Mouse (Mus musculus): ENCODE measurements at regions not wholly inside any gene's neighbourhood (a gene's known extent, or its start where the extent isn't known, plus 50 kb on each side); places are given as distances from the start of the nearest gene placed in this dataset.

DNA sequence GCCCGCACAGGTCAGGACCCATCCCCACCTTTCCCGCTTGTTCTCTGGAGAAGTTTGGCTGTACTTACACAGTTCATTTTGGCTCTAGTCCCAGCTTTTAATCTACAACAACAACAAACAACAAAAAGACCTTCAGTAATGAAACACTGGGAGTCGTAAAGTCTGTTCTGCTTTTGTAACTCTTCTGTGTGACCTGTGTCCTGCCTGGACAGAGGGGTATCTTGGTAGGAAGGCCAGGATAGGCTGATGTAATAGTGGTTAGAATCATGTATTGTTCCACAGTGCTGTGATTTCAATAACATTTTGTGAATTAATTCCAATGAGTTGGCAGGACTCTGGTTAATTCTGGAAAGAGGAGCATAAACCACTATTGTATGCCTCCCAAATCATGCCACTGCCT lies 136.9 kb downstream of the Barhl2 start:
- no peak for DNase-seq (ENCODE audit: low spot score in 2 of 2)

DNA sequence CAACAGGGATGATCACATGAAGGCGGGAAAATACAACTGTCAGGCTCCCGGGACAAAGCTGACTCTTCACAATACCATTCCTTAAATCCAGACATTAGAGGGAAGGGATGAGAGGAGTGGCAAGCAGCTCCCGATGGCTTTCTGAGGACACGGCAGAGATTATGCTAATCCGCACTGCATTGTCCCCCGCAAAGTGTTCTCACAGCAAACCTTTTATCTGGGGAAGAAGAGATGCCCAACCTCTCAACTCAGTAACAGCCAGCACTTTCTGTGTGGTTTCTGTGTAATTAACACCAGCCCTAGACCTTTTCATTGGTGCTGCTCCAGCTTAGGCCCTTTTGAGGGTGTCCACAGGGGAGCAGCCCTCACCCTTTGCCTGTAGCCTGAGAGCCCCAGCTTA lies 137.9 kb downstream of the Barhl2 start:
- no peak for DNase-seq (ENCODE audit: low spot score in 2 of 2)

DNA sequence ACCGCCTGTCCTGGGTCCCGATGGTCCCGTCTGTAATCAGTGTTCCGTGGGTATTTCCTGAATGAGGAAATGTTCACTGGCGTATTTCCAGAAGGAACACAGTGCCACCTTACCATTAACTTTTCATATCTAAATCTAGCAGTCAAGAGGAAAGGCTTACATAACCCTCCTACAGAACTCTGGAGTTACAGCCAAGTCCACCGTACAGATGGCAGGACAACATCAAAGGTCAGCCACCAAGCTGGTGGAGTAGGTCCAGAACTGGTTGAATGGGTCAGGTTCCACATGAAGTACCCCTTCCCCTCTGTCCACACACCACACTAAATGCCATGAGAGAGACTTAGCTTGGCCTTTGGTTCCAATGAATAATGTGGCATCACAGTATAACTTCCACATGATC lies 139.7 kb downstream of the Barhl2 start:
- no peak for DNase-seq (ENCODE audit: low spot score in 2 of 2)

DNA sequence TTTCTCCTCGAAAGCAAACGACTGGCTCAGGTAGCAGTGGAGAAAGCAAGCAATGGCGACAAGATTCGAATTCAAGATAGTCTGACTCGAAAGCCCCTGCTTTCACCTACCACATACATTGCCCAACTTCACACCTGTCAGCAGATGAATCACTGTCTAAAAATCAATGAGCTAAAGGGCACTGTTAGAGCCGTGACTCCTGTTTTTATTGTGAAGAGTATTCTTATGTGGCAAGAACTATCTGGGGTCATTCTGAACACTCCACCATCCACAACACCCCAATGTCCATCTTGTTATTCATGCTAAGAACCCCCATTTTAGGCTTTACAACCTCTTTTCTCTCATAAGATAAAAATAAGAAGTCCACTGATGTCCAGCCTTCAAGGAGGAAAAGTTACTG lies 144.1 kb downstream of the Barhl2 start:
- DNase-seq (ENCODE audit: low spot score in 2 of 2), result no peak

DNA sequence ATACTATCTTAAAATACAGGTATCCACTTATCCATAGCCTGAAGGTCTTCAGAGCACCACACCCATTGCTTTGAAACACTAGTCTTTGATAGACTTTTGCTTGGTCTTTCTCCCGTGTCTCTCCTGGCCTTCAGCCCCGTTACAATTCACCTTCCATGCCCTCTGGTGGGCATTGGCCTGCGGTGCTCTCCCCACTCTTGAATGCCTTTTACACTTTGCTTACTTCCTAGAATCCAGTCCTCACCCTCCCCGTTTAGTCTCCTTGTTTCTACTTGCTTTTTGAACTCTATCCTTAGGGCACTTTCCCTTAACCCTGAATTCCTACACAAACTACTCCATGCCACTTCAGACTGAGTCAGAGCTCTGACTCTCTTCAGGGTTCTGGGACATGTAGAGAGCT lies 156.6 kb downstream of the Barhl2 start:
- no peak for DNase-seq (ENCODE audit: low spot score in 2 of 2)

DNA sequence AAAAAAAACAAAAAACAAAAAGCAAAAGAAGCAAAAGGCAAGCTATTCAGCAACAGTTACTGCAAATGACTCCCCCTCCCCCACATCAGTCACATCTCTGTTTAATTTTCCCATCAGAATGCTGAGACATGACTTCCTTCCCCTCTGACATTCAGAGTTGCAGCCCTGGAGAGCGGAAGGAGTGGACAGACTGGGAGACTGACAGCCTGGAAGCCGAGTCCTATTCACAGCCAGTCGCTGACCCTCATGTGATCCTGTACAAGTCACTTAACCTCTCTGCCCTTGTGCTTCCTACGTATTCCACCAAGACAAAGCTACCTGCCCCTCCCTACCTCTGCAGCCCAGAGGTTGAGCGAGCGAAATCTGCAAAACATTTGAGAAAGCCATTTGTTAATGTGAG lies 161.2 kb downstream of the Barhl2 start:
- no peak for DNase-seq (ENCODE audit: low spot score in 2 of 2)

DNA sequence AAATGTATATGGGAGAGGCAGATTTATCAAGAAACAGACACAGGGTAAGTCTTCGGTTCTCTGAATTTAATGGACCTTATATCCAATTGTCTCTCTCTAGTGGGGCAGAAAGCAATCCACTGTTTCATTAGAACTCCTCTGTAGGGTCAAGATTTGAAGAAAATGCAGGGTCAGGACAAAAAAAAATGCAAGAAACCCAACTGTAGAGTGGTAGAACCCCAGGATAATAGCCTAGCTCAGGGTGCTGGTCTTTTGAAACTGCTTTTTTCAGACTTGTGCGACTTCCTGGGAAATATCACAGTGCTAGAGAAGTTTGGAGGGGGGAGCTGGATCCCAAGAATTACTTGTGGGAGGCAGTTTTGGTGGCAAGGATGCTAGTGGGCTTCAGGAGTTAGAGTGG lies 162.0 kb downstream of the Barhl2 start:
- DNase-seq (ENCODE audit: low spot score in 2 of 2), result no peak

DNA sequence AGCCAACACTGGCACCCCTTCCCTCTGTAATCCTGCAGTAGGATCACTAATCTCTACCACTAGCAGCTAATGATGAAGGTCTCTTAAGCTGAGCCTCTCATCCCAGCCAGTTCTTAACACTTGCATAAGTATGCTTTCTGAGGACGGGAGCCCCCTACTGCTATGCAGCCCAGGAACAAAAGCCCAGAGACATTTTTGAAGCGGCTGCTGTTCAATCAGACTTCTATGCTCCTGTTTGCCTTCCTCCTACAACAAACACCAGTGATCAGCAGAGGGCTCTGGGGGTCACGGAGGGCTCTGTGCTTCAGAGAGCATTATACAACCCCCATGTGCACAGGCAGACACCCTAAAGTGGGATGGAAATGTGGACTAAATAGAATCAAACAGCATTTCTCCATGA lies 162.4 kb downstream of the Barhl2 start:
- no peak for DNase-seq (ENCODE audit: low spot score in 2 of 2)

DNA sequence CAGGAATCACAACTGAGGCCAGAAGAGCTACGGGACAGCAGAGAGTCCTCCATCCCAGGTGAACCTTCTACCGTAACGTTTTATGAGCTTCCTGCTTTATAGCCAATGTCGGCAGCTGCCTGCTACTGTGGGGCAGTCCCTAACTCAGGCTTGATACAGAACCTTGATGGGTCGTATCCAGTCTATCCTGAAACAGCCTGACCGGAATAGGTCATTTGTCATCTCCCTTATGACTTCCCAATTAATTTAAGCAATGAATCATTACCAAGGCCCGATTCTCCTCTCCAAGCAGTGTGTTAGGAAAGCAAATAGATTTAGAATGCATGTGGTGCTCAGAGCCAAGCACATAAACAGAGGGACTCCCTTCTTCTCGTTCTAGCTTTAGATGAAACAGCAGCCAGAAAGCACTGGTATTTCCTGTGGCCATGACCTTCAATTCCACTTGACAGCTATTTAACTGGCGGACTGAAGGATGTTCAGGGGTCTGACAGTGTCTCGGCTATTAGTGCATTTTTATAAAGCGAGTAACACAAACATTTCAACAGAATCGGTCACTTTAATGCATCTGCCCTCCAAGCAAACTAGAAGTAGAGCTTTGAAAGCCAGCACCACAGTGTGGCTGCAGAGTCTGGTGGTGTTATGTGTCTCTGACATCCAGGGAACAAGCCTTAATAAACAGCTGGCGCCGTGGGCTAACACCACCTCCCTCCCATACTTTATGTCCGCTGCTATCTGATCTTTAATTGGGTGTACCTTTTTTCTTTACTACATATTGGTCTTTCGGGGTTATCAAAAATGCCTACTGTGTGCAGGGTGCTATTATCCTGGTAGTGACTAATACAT lies 165.4 kb downstream of the Barhl2 start:
- DNase-seq (ENCODE audit: low spot score in 2 of 2), result no peak

DNA sequence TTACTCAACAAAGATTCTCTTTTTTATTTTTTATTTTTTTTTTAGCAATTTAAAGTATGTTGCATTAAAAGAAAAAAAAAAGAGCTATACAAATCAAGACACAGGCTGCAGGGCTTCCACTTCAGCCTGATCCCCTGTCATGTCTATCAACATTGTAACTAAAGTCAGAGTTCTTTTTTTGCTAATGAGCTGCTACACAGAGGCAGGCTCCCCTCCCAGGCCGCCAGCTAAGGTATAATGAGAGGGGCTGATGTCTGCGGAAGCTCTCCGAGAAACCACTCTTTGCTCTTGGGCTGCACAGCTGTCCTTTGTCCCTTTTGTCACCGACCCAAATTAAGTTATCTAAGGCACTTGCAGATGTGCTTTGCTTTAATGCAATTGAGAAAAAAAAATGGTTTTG lies 172.8 kb downstream of the Barhl2 start:
- DNase-seq (ENCODE audit: low spot score in 2 of 2), result no peak

DNA sequence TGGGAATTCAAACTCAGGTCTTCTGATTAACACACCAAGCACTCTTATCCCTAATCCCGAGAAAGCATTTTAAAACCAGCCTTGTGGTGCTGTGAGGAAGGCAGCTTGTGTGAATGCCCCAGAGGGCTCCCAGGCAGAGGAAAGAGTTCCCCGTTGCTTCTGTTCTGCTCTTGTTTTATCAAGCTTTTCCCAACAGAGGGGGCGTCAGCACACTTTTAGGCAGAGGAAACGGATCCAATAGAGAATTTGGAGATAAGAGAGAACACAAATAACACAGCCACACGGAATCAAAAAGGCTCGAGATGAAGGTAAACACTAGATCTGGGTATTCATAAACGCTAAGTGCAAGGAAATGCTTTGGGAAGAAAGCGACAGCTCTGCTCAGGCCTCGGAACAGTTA lies 173.2 kb downstream of the Barhl2 start:
- DNase-seq (ENCODE audit: low spot score in 2 of 2), result no peak

DNA sequence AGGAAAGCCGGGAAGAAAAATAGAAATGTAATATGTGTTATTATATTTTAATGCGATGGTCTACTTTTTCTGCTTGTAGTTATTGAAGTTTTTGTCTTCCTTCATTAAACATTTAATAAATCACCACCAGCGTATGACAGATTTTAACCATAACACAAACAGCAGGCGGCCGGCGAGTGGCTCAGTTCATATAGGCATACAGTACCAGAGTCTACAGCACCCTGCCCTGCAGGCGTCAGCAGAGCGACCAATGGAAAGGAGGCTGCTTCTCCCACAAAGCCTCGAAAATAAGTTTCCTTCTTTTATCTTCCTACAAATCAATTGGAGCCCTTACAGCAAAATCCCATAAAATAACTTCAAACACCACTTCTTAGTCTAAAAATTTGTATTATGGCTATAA lies 175.3 kb downstream of the Barhl2 start:
- no peak for DNase-seq (ENCODE audit: low spot score in 2 of 2)

DNA sequence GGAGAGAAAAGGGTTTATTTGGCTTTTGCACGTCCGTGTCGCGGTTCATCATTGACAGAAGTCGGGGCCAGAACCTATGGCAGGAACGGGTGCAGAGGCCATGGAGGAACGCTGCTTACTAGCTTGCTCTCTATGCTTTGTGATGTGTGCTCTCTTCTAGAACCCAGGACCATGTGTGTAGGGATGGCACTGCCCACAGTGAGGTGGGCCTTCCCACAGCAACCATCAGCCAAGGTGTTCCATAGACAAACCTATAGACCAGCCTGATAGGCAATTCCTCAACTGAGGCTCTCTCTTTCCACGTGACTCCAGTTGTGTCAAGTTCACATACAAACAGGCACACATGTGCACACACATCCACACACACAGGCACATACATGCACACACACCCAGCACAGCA lies 180.2 kb downstream of the Barhl2 start:
- no peak for DNase-seq (ENCODE audit: low spot score in 2 of 2)

DNA sequence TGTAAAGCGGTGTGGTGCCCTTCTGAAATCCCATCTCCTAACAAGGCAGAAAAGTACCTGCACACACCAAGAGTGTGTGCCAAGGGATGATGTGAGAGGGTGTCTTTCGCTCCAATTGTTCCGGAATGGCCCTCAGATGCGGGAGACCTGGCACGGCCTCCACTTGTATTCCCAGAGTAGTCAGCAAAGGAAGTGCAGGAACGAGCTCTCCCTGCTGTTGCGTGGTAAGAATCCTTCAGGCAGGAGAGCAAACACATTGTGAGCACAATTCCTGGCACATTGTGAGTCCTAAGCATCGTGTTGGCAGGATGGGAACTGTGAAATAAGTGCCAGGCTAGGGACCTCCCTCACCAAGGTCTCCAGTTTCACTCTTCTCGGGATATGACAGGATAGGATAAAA lies 180.7 kb downstream of the Barhl2 start:
- peak in 1 of 2 experiments; percentile 5 for DNase-seq (ENCODE audit: low spot score in 2 of 2)

DNA sequence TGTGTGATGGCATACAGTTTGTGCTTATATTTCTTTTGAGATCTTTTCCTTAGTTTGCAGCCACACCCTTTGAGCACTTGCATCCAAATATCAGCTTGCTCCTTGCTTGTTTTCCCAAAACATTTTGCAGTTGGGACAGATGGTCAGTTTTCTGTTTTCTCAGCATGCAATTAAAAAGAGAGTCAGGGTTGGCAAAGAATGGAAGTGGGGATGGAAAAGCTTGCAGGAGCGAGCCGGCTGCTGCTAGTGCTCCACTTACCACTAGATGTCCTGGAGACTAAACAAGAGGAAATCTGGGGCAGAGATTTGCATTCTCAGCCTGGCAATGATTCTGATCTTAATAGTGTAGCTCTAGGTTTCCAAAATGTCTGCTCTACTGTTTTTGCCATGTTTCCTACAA lies 181.8 kb downstream of the Barhl2 start:
- DNase-seq (ENCODE audit: low spot score in 2 of 2), result peak; percentile 14 to 42

DNA sequence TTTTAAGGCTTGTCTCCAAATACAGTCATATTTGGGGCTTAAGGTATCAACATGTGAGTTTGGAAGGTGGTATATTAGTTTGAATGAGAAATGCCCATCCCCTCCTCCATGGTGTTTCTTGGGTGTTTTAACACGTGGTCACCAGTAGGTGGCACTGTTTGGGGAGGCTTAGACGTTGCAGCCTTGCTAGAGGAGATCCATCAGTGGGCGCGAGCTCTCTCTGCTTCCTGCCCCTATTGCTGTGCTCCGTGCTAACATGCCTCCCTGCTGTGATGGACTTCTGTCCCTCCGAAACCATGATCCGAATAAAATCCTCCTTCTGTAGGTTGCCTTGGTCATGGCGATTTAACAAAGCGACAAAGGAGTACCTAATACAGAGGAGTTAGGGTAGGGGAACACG lies 183.3 kb downstream of the Barhl2 start:
- DNase-seq (ENCODE audit: low spot score in 2 of 2), result no peak

DNA sequence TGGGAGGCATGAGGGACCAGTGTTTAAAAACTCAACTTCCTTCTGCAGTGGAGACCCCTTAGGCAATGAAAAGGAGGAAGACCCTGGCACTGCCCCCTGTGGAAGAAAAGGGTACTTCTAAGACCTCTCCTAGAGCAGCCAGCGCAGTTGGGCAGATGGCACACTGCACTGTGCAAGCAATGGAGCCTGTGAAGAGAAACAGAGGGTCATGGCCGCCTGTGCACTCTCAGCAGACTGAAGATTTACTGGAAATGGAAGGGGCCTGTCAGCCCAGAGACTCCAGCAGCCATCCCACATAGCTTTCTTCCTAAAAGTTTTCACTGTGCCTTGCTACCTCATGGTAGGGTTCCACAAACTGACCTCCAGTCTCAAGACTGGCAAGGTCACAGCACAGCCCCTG lies 193.4 kb downstream of the Barhl2 start:
- no peak for DNase-seq (ENCODE audit: low spot score in 2 of 2)

DNA sequence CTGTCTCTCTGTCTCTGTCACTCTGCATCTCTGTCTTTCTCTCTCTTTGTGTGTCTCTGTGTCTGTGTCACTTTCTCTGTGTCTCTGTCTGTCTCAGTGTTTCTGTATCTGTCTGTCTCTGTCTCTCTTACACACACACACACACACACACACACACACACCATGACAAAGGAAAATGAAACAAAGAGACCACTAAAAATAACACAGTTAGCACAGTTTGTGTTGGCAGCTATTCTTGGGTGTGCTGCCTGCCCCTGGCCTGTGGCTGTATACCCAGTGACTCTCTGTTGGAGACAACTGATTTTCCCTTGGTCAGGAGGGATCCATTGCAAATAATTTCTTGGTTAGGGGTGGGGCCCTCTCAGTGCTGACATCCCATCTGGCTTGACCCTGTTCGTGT lies 200.8 kb downstream of the Barhl2 start:
- no peak for DNase-seq (ENCODE audit: low spot score in 2 of 2)

DNA sequence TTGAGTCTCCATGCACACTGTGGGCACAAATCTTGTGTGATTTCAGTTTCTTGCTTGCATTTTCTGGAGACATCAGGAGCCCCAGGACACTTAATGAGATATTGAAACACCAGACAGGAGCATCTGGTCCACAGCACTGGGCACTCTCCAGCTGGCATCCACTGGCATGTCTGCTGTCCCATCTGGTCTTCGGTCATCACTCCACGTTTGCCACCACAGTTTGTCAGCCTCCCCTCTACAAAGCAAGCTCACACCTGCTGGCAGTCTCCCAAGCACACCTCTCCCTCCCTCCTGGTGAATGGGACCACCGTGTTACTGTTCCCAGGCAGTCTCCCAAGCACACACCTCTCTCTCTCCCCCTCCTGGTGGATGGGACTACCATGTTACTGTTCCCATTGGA lies 228.8 kb downstream of the Barhl2 start:
- no peak for DNase-seq (ENCODE audit: low spot score in 2 of 2)

DNA sequence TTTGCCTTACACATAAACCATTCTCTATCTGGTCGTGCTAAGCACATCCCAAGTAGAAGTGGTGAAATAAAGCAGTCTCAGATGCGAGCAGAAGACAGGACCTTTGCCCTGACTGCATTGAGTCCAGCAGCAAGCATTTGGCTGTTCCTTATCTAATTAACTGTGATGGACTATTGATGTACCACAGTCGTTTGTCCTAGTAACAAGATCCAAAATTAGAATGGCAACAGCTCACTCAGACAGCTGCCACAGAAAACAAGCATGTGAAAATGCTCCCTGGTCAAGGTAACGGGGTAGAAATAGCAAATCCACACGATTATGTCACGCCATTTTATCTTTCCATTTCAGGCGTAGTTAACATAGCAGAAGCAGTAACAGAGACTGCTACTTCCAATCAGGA lies 233.8 kb downstream of the Barhl2 start:
- no peak for DNase-seq (ENCODE audit: low spot score in 2 of 2)

DNA sequence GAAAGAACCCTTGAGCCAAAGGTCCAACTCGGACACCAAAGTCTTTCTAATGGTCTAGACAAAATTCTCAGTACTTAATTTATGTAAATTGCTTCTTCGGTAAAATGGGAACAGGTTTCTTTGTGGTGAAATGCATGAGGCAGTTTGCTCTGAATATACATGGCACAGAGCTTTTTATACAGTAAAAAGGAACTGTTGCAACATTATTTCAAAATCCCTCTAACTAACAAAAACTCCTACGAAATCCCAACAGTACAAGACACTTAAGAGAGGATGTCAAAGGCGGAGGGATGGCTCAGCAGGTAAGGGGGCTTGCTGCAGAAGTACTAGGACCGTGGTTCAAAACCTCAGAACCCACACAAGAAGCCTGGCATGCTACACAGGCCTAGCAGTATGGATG lies 248.4 kb downstream of the Barhl2 start:
- DNase-seq (ENCODE audit: low spot score in 2 of 2), result no peak

DNA sequence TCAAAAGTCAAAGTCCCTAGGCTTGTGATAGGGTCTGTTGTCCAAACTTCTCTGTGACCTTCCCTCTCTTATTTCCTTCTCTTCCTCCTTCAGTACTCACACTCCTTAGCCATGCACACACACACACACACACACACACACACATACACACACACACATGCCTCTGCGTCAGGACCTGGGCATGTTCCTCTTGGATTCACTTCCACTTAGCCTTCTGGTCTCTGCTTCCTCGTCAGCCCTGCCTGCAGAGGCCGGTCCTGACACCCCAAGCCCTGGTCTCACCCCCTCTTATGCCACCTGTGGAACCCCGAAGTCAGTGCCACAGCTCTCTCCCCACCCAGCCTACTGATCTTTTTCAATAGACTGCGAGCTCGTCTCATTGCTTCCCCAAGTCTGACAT lies 250.3 kb downstream of the Barhl2 start:
- no peak for DNase-seq (ENCODE audit: low spot score in 2 of 2)

DNA sequence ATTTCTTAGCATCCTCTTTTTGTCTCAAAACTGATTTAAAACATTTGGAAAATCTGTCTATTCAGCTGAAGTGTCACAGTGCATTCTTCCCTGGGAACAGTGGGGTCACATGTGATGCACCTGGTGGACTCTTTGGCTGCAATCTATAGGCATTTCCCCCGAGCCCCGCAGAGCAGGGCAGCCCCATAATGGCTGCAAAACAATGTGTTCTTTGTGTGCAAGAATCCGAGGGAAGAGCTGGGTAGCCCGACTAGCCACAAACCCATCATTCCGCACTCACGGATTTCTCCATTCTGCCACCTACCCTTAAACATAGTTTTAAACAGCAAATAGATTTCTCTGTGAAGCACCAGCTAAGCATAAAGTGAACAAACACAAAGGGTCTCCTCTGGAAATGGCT lies 252.2 kb downstream of the Barhl2 start:
- no peak for DNase-seq (ENCODE audit: low spot score in 2 of 2)

DNA sequence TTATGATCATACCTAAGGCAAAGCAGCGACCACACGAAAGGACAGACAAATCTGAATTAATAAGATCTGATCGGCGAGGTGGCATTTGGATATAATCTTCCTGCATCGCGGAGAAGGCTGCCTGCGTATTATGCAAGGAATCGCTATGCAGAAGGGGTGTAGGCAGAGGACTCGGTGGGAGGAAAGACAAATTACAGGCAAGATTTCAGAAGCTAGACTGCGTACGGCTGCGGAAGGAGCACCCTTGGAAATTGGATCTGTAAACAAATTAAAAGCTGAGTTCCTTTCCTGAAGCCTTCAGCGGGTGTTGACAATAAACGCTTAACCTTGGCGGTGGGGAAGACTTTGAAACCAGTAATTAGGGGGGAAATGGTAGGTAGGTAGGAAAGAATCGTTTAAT lies 257.3 kb downstream of the Barhl2 start:
- peak; percentile 32 to 61 for DNase-seq (ENCODE audit: low spot score in 2 of 2)

All from layer of hippocampus, adult 18-20 months (tissue).